Mouse (Mus musculus): ENCODE data around the gene Sync.

DNA sequence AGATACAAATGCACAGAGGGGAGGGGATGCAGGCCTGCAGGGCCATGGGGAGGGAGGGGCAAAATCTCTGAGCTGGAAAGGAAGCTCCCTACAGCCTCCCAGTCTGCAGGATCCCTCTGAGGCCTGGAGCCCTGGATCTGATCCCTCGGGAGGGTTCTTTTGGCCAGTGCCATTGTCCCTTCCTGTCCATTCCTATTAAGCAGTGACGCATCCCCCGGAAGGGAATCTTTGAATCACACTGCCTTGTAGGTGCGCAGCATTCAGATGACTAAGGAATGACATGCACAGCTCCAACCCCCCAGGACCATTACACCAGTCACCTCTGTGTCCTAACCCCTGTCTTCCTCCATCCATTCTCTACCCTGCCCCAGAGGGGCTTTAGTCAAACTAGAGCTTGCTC lies 28.3 kb upstream of the Sync start:
- TF ChIP-seq EP300 (IDR thresholded peaks at IDR 0.05; ENCODE audit: low read depth) (no peak), CTCF (IDR thresholded peaks at IDR 0.05; ENCODE audit: low read depth) (no peak)
